Comparison of ENCODE assay signal across 5 mouse cellular contexts in the genomic region with DNA sequence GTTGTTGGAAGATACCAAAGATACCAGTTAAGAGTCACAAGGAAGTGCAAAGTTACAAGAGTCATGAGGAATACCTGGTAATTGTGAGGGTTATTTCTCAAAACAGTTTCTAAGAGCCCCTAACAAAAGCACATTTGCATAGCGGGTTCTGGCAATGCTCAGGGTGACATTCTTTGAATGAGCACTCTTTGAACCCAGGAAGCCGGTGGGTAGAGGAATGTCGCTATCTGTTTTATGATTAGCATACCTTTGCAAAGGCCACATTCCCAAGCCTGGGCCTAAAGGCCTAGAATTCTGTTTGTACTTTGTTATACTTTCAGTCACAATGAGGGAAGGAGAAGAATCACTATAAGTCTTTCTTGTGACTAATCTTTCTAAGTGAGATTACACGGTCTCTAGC.
DNase-seq lines count a peak whose midpoint lies in the region; TF ChIP-seq lines count a peak whose summit lies in the region.
"Not testable (repeated sequence)": the region's sequence is repeated elsewhere in the genome, so short reads cannot be mapped to it uniquely, and the experiment has no call there.

No protein-coding gene starts in this region.

- H3K27me3 ChIP-seq in E14TG2a.4 (ENCODE audit: insufficient read depth, low read length); ES-Bruce4 (ENCODE audit: control insufficient read depth, insufficient read depth, low read length, poor library complexity, severe bottlenecking): not testable (repeated sequence)

- 0 out of 2 replicates have a peak overlapping the region, but pooled peaks have one; percentile 28 for H3K27ac ChIP-seq in ES-Bruce4 (ENCODE audit: insufficient read depth, low read length)

- DNase-seq in ES-CJ7 (ENCODE audit: low read depth, low spot score) (peak; percentile 44), R1 (ENCODE audit: low read depth, low spot score) (peak; percentile 94), ZHBTc4 (ENCODE audit: low read depth, low spot score) (peak; percentile 72)

- peaks cover 56% of the 10 kb centered on the region for H3K9me3 ChIP-seq in E14TG2a.4 (ENCODE audit: low read length)
- peaks cover 31% of the 10 kb centered on the region for H3K9me3 ChIP-seq in ES-Bruce4 (replicated peaks; ENCODE audit: control insufficient read depth, insufficient read depth, low read length, poor library complexity, severe bottlenecking)

- TF ChIP-seq EP300 in ES-Bruce4 (IDR thresholded peaks at IDR 0.05; ENCODE audit: insufficient read depth, low read depth, low read length): not testable (repeated sequence)

- TF ChIP-seq POLR2A in ES-Bruce4 (IDR thresholded peaks at IDR 0.05; ENCODE audit: insufficient read depth, low read length): not testable (repeated sequence)

- not testable (repeated sequence) for H3K36me3 ChIP-seq in E14TG2a.4 (ENCODE audit: insufficient read depth, low read length); ES-Bruce4 (ENCODE audit: control insufficient read depth, insufficient read depth, low read length, poor library complexity, severe bottlenecking)

- not testable (repeated sequence) for TF ChIP-seq CTCF in E14TG2a.4 (conservative IDR thresholded peaks at IDR 0.05; ENCODE audit: low read length); ES-Bruce4 (IDR thresholded peaks at IDR 0.05; ENCODE audit: low read depth, low read length)

- 0 out of 2 replicates have a peak overlapping the region, but pooled peaks have one; percentile 7 for H3K4me3 ChIP-seq in E14TG2a.4 (replicated peaks; ENCODE audit: low read length)
- H3K4me3 ChIP-seq in ES-Bruce4 (ENCODE audit: low read depth, low read length): not testable (repeated sequence)

- not testable (repeated sequence) for H3K4me1 ChIP-seq in E14TG2a.4 (replicated peaks; ENCODE audit: low read depth, low read length); ES-Bruce4 (ENCODE audit: control insufficient read depth, insufficient read depth, low read length)

- H3K9ac ChIP-seq in ES-Bruce4 (ENCODE audit: low read depth, poor library complexity, severe bottlenecking): not testable (repeated sequence)

Comparison
In these comparisons a context has a peak if more than half of its experiments do, and no peak if none do; other contexts are left out.
1. DNase-seq: peak in every context shown above with its lines; median percentile 94 in R1; 72 in ZHBTc4; 44 in ES-CJ7.